Mouse (Mus musculus) forebrain, embryonic 13.5 days (tissue): ENCODE measurements around the gene Ppp1r8. TPM values are rescaled to one million over a fixed set of nuclear protein-coding genes. Genes with fewer than 3 reads are reported as not detected.

Experiments
- ATAC-seq: fragments of 200-750 bp; cut with Nextera tagmentation; 2 replicates; pipeline ENCODE4 v1.8.0; 2017
- H3K27ac ChIP-seq: fragments of 300-500 bp; sonication (generic); 2 replicates; pipeline ENCODE4 v1.5.1; 2015; ENCODE audit warnings: inconsistent platforms, mild to moderate bottlenecking, moderate library complexity
- H3K27me3 ChIP-seq: fragments of 300-500 bp; sonication (generic); 2 replicates; pipeline ENCODE4 v1.6.1; 2015; ENCODE audit warnings: mild to moderate bottlenecking, inconsistent platforms
- H3K36me3 ChIP-seq: fragments of 300-500 bp; sonication (generic); 2 replicates; pipeline ENCODE4 v1.6.1; 2015; ENCODE audit warnings: mild to moderate bottlenecking, inconsistent platforms; ENCODE audit not compliant: poor library complexity, severe bottlenecking
- H3K4me1 ChIP-seq: fragments of 300-500 bp; sonication (generic); 2 replicates; pipeline ENCODE4 v1.6.1; 2015; ENCODE audit warnings: inconsistent platforms
- H3K4me2 ChIP-seq: fragments of 300-500 bp; sonication (generic); 2 replicates; pipeline ENCODE4 v1.6.1; 2015; ENCODE audit warnings: inconsistent platforms, mild to moderate bottlenecking, moderate library complexity
- H3K4me3 ChIP-seq: fragments of 300-500 bp; sonication (generic); 2 replicates; pipeline ENCODE4 v1.5.1; 2015; ENCODE audit warnings: mild to moderate bottlenecking, inconsistent platforms
- H3K9ac ChIP-seq: fragments of 300-500 bp; sonication (generic); 2 replicates; pipeline ENCODE4 v1.6.1; 2015; ENCODE audit warnings: mild to moderate bottlenecking, inconsistent platforms
- H3K9me3 ChIP-seq: fragments of 300-500 bp; sonication (generic); replicated peaks from 2 replicates; pipeline ENCODE4 v1.6.1; 2016; ENCODE audit warnings: inconsistent platforms
- WGBS: fragments of 180-500 bp; shearing (Covaris S2); methylation state at CpG from one replicate; pipeline ENCODE4 v1.1.7; 2015; 5-methylcytosine and 5-hydroxymethylcytosine counted together
- polyA plus RNA-seq: library from polyadenylated mRNA; unstranded; fragments of >200 nt; fragmentation: Nextera tagmentation; extraction: Ambion mirVana; gene quantifications from 2 replicates; pipeline ENCODE4 v1.2.1, GENCODE M21; 2015

Ppp1r8 gene
- 62.5 and 70.5 TPM in 2 replicates for polyA plus RNA-seq

- peak within 1 kb of the TSS; percentile 97 for H3K9ac ChIP-seq
- peak; percentile 99 for ATAC-seq
- H3K4me1 ChIP-seq: peaks cover 23% of the 10 kb centered on the region
- WGBS: 2% methylated on average over 39 of the region's 40 CpGs
- peak within 1 kb of the TSS; percentile 80 for H3K4me2 ChIP-seq
- H3K9me3 ChIP-seq: no peaks in the 10 kb centered on the region
- peaks cover 34% of the 10 kb centered on the region for H3K36me3 ChIP-seq
- H3K27ac ChIP-seq: peak within 1 kb of the TSS; percentile 73
- H3K4me3 ChIP-seq: peak within 1 kb of the TSS; percentile 74
- no peaks in the 10 kb centered on the region for H3K27me3 ChIP-seq
Measured at GRCm38 (mm10) chr4:132842970-132843704, at the start of gene Ppp1r8. TSS of gene Ppp1r8 (minus strand) at chr4:132843169.

GRCm38 (mm10) chr4:132884844-132885374, 41.9 kb upstream of the Ppp1r8 start:
- Histone ChIP-seq H3K27me3 (no peaks in the 10 kb centered on the region), H3K27ac (peak overlapping the region; percentile 60; the same call in 1 of the 2 replicates), H3K4me1 (peaks cover 22% of the 10 kb centered on the region), H3K4me2 (peak overlapping the region; percentile 89), H3K4me3 (peak overlapping the region; percentile 97), H3K9ac (peak overlapping the region; percentile 96), H3K9me3 (no peaks in the 10 kb centered on the region), H3K36me3 (peaks cover 11% of the 10 kb centered on the region)
- WGBS: 15% methylated on average over 9 of the region's 9 CpGs
- peak; percentile 34; the same call in 1 of the 2 replicates for ATAC-seq

GRCm38 (mm10) chr4:132884064-132884843, 41.3 kb upstream of the Ppp1r8 start, which contains the start of gene Stx12:
TSS of gene Stx12 (minus strand) at chr4:132884509.
- ATAC-seq: peak; percentile 96
- no peaks in the 10 kb centered on the region for H3K27me3 ChIP-seq
- peak within 1 kb of the TSS; percentile 89 for H3K4me2 ChIP-seq
- peak within 1 kb of the TSS; percentile 97 for H3K4me3 ChIP-seq
- peaks cover 15% of the 10 kb centered on the region for H3K36me3 ChIP-seq
- H3K9me3 ChIP-seq: no peaks in the 10 kb centered on the region
- H3K27ac ChIP-seq: peak within 1 kb of the TSS; percentile 67
- H3K9ac ChIP-seq: peak within 1 kb of the TSS; percentile 96
- H3K4me1 ChIP-seq: peaks cover 22% of the 10 kb centered on the region
- under 1% methylated on average over 72 of the region's 72 CpGs for WGBS

GRCm38 (mm10) chr4:132883561-132884063, 40.6 kb upstream of the Ppp1r8 start:
- H3K27ac ChIP-seq: peak overlapping the region; percentile 67
- ATAC-seq: peak; percentile 1; the same call in 1 of the 2 replicates
- WGBS: 4% methylated on average over 21 of the region's 21 CpGs
- H3K9ac ChIP-seq: peak overlapping the region; percentile 96
- no peaks in the 10 kb centered on the region for H3K27me3 ChIP-seq
- H3K36me3 ChIP-seq: peaks cover 15% of the 10 kb centered on the region
- peaks cover 22% of the 10 kb centered on the region for H3K4me1 ChIP-seq
- H3K9me3 ChIP-seq: no peaks in the 10 kb centered on the region
- peak overlapping the region; percentile 97 for H3K4me3 ChIP-seq
- peak overlapping the region; percentile 89 for H3K4me2 ChIP-seq

- H3K4me3 ChIP-seq: no peak overlapping the region
- no peak for ATAC-seq
- no peaks in the 10 kb centered on the region for H3K27me3 ChIP-seq
- H3K4me1 ChIP-seq: no peaks in the 10 kb centered on the region
- no peaks in the 10 kb centered on the region for H3K9me3 ChIP-seq
- 92% methylated on average over 7 of the region's 7 CpGs for WGBS
- peaks cover 26% of the 10 kb centered on the region for H3K36me3 ChIP-seq
- no peak overlapping the region for H3K4me2 ChIP-seq
- no peak overlapping the region for H3K27ac ChIP-seq
- no peak overlapping the region for H3K9ac ChIP-seq
Measured at GRCm38 (mm10) chr4:132874363-132875097, 31.6 kb upstream of the Ppp1r8 start.

GRCm38 (mm10) chr4:132873481-132874362, 30.8 kb upstream of the Ppp1r8 start:
- no peak overlapping the region for H3K9ac ChIP-seq
- 93% methylated on average over 11 of the region's 11 CpGs for WGBS
- no peak overlapping the region for H3K4me3 ChIP-seq

GRCm38 (mm10) chr4:132871116-132871515, 28.1 kb upstream of the Ppp1r8 start:
- peaks cover 56% of the 10 kb centered on the region for H3K36me3 ChIP-seq
- ATAC-seq: no peak
- H3K27me3 ChIP-seq: no peaks in the 10 kb centered on the region
- H3K4me2 ChIP-seq: no peak overlapping the region
- no peaks in the 10 kb centered on the region for H3K4me1 ChIP-seq
- no peak overlapping the region for H3K27ac ChIP-seq
- no peak overlapping the region for H3K4me3 ChIP-seq
- no peaks in the 10 kb centered on the region for H3K9me3 ChIP-seq
- WGBS: 95% methylated on average over 3 of the region's 3 CpGs
- no peak overlapping the region for H3K9ac ChIP-seq

More at GRCm38 (mm10) chr4:132873481-132874362, 30.8 kb upstream of the Ppp1r8 start:
- Histone ChIP-seq H3K9me3 (no peaks in the 10 kb centered on the region), H3K4me2 (no peak overlapping the region), H3K36me3 (peaks cover 34% of the 10 kb centered on the region), H3K27ac (no peak overlapping the region), H3K4me1 (no peaks in the 10 kb centered on the region), H3K27me3 (no peaks in the 10 kb centered on the region)
- no peak for ATAC-seq

GRCm38 (mm10) chr4:132864856-132865255, 21.9 kb upstream of the Ppp1r8 start:
- H3K4me1 ChIP-seq: no peaks in the 10 kb centered on the region
- no peaks in the 10 kb centered on the region for H3K9me3 ChIP-seq
- no peak overlapping the region for H3K4me2 ChIP-seq
- no peak overlapping the region for H3K4me3 ChIP-seq
- no peak overlapping the region for H3K27ac ChIP-seq
- H3K9ac ChIP-seq: no peak overlapping the region
- ATAC-seq: no peak
- WGBS: 88% methylated on average over 2 of the region's 2 CpGs
- H3K36me3 ChIP-seq: peaks cover 78% of the 10 kb centered on the region
- H3K27me3 ChIP-seq: no peaks in the 10 kb centered on the region

GRCm38 (mm10) chr4:132863012-132863411, 20.0 kb upstream of the Ppp1r8 start:
- no peak overlapping the region for H3K9ac ChIP-seq
- H3K36me3 ChIP-seq: peaks cover 75% of the 10 kb centered on the region
- no peaks in the 10 kb centered on the region for H3K9me3 ChIP-seq
- H3K27me3 ChIP-seq: no peaks in the 10 kb centered on the region
- no peak overlapping the region for H3K4me3 ChIP-seq
- H3K27ac ChIP-seq: no peak overlapping the region
- 93% methylated on average over 13 of the region's 13 CpGs for WGBS
- H3K4me1 ChIP-seq: no peaks in the 10 kb centered on the region
- ATAC-seq: no peak
- H3K4me2 ChIP-seq: no peak overlapping the region

- H3K9me3 ChIP-seq: no peaks in the 10 kb centered on the region
- H3K4me3 ChIP-seq: no peak overlapping the region
- no peaks in the 10 kb centered on the region for H3K4me1 ChIP-seq
- no peak overlapping the region for H3K4me2 ChIP-seq
- H3K27ac ChIP-seq: no peak overlapping the region
- H3K27me3 ChIP-seq: no peaks in the 10 kb centered on the region
- H3K9ac ChIP-seq: no peak overlapping the region
- ATAC-seq: no peak
- 94% methylated on average over 1 of the region's 1 CpGs for WGBS
- H3K36me3 ChIP-seq: peaks cover 75% of the 10 kb centered on the region
Measured at GRCm38 (mm10) chr4:132860880-132861279, 17.9 kb upstream of the Ppp1r8 start.

GRCm38 (mm10) chr4:132843705-132844071, 719 bp upstream of the Ppp1r8 start:
- H3K4me3 ChIP-seq: peak overlapping the region; percentile 74
- no peaks in the 10 kb centered on the region for H3K9me3 ChIP-seq
- peaks cover 23% of the 10 kb centered on the region for H3K4me1 ChIP-seq
- H3K36me3 ChIP-seq: peaks cover 31% of the 10 kb centered on the region
- WGBS: 95% methylated on average over 1 of the region's 1 CpGs
- H3K27ac ChIP-seq: peak overlapping the region; percentile 73; the same call in 1 of the 2 replicates
- H3K27me3 ChIP-seq: no peaks in the 10 kb centered on the region
- H3K9ac ChIP-seq: peak overlapping the region; percentile 77
- peak overlapping the region; percentile 80 for H3K4me2 ChIP-seq
- no peak for ATAC-seq
